Mouse (Mus musculus): Measurements from ENCODE around the gene Pdf. TPM values are rescaled to one million over a fixed set of nuclear protein-coding genes. Genes with fewer than 3 reads are reported as not detected.

The Pdf gene
- polyA plus RNA-seq, 1 experiment from 2014 or later = 43.0 TPM

GRCm38 (mm10) chr8:107065511-107066496, 17.4 kb upstream of the Pdf start, which contains the start of gene Tmed6:
Tmed6 (minus strand) TSS chr8:107065644.
- no peak for ATAC-seq (ENCODE audit: low FRiP score, low read depth)
- WGBS = 59% methylated on average over 17 of the region's 17 CpGs

GRCm38 (mm10) chr8:107062613-107063012, 14.2 kb upstream of the Pdf start:
- H3K9ac ChIP-seq = no peak overlapping the region
- 89% methylated on average over 1 of the region's 1 CpGs for whole genome bisulfite sequencing
- H3K4me1 ChIP-seq = peaks cover 5% of the 10 kb centered on the region
- no peak overlapping the region for H3K4me3 ChIP-seq
- no peak overlapping the region for H3K27ac ChIP-seq
- no peak overlapping the region for H3K4me2 ChIP-seq (replicated peaks)
- H3K36me3 ChIP-seq = peaks cover 17% of the 10 kb centered on the region
- H3K9me3 ChIP-seq = no peaks in the 10 kb centered on the region
- H3K27me3 ChIP-seq (replicated peaks) = no peaks in the 10 kb centered on the region
- ATAC-seq (ENCODE audit: low FRiP score, low read depth) = no peak

More at GRCm38 (mm10) chr8:107065511-107066496, 17.4 kb upstream of the Pdf start, which contains the start of gene Tmed6:
- Histone ChIP-seq H3K4me3 (no peak within 1 kb of the TSS), H3K27me3 (replicated peaks) (no peaks in the 10 kb centered on the region), H3K9ac (no peak within 1 kb of the TSS), H3K36me3 (peaks cover 18% of the 10 kb centered on the region), H3K9me3 (no peaks in the 10 kb centered on the region), H3K4me1 (no peaks in the 10 kb centered on the region), H3K4me2 (replicated peaks) (no peak within 1 kb of the TSS), H3K27ac (no peak within 1 kb of the TSS)

- Histone ChIP-seq H3K4me2 (replicated peaks) (peak overlapping the region; percentile 94), H3K27ac (no peak overlapping the region)
These were observed 8.6 kb upstream of the Pdf start for GRCm38 (mm10) chr8:107056973-107057369.

GRCm38 (mm10) chr8:107056076-107056972, 7.9 kb upstream of the Pdf start, which contains the start of the genes Cog8 and Nip7:
Cog8 (minus strand) TSS chr8:107056689.
Nip7 (plus strand) TSS chr8:107056877.
- peaks cover 45% of the 10 kb centered on the region for H3K36me3 ChIP-seq
- peaks cover 17% of the 10 kb centered on the region for H3K4me1 ChIP-seq
- ATAC-seq (ENCODE audit: low FRiP score, low read depth) = peak; percentile 94
- peak within 1 kb of the TSS; percentile 98 for H3K4me3 ChIP-seq
- peak within 1 kb of the TSS; percentile 4; the same call in 1 of the 2 replicates for H3K27ac ChIP-seq
- peak within 1 kb of the TSS; percentile 94 for H3K4me2 ChIP-seq (replicated peaks)
- H3K9ac ChIP-seq = peak within 1 kb of the TSS; percentile 83
- no peaks in the 10 kb centered on the region for H3K27me3 ChIP-seq (replicated peaks)
- no peaks in the 10 kb centered on the region for H3K9me3 ChIP-seq
- under 1% methylated on average over 88 of the region's 88 CpGs for WGBS

More at GRCm38 (mm10) chr8:107056973-107057369, 8.6 kb upstream of the Pdf start:
- WGBS = under 1% methylated on average over 33 of the region's 33 CpGs
- no peaks in the 10 kb centered on the region for H3K9me3 ChIP-seq
- peak overlapping the region; percentile 83 for H3K9ac ChIP-seq
- H3K27me3 ChIP-seq (replicated peaks) = no peaks in the 10 kb centered on the region
- peaks cover 17% of the 10 kb centered on the region for H3K4me1 ChIP-seq
- H3K36me3 ChIP-seq = peaks cover 38% of the 10 kb centered on the region
- ATAC-seq (ENCODE audit: low FRiP score, low read depth) = peak; percentile 76
- peak overlapping the region; percentile 98 for H3K4me3 ChIP-seq

- no peaks in the 10 kb centered on the region for H3K9me3 ChIP-seq
- H3K4me2 ChIP-seq (replicated peaks) = no peak overlapping the region
- no peak overlapping the region for H3K9ac ChIP-seq
- H3K36me3 ChIP-seq = peaks cover 53% of the 10 kb centered on the region
- no peak for ATAC-seq (ENCODE audit: low FRiP score, low read depth)
- WGBS = 97% methylated on average over 8 of the region's 8 CpGs
- H3K4me3 ChIP-seq = no peak overlapping the region
- H3K27me3 ChIP-seq (replicated peaks) = no peaks in the 10 kb centered on the region
- H3K4me1 ChIP-seq = peaks cover 25% of the 10 kb centered on the region
- H3K27ac ChIP-seq = no peak overlapping the region
These were observed 3.6 kb upstream of the Pdf start for GRCm38 (mm10) chr8:107052046-107052445.

GRCm38 (mm10) chr8:107049480-107049879, 1.1 kb upstream of the Pdf start:
- Histone ChIP-seq H3K9ac (no peak overlapping the region), H3K4me2 (replicated peaks) (peak overlapping the region; percentile 94), H3K36me3 (peaks cover 79% of the 10 kb centered on the region)

GRCm38 (mm10) chr8:107046976-107047375, 1.4 kb downstream of the Pdf start:
- ATAC-seq (ENCODE audit: low FRiP score, low read depth) = no peak
- peaks cover 83% of the 10 kb centered on the region for H3K36me3 ChIP-seq
- H3K4me2 ChIP-seq (replicated peaks) = peak overlapping the region; percentile 94; the same call in 1 of the 2 replicates
- H3K9me3 ChIP-seq = no peaks in the 10 kb centered on the region
- no peak overlapping the region for H3K27ac ChIP-seq
- no peaks in the 10 kb centered on the region for H3K27me3 ChIP-seq (replicated peaks)
- 90% methylated on average over 5 of the region's 5 CpGs for WGBS
- H3K9ac ChIP-seq = no peak overlapping the region
- H3K4me1 ChIP-seq = peaks cover 18% of the 10 kb centered on the region
- no peak overlapping the region for H3K4me3 ChIP-seq

More at GRCm38 (mm10) chr8:107049480-107049879, 1.1 kb upstream of the Pdf start:
- ATAC-seq (ENCODE audit: low FRiP score, low read depth) = no peak
- 96% methylated on average over 4 of the region's 4 CpGs for WGBS
- 0 out of 2 replicates have a peak overlapping the region, but pooled peaks have one; percentile 82 for H3K4me3 ChIP-seq
- H3K9me3 ChIP-seq = no peaks in the 10 kb centered on the region
- H3K4me1 ChIP-seq = peaks cover 18% of the 10 kb centered on the region
- no peaks in the 10 kb centered on the region for H3K27me3 ChIP-seq (replicated peaks)
- no peak overlapping the region for H3K27ac ChIP-seq

GRCm38 (mm10) chr8:107045478-107045877, 2.9 kb downstream of the Pdf start:
- H3K27ac ChIP-seq = no peak overlapping the region
- peaks cover 83% of the 10 kb centered on the region for H3K36me3 ChIP-seq
- H3K9ac ChIP-seq = no peak overlapping the region
- no peak overlapping the region for H3K4me3 ChIP-seq
- H3K27me3 ChIP-seq (replicated peaks) = no peaks in the 10 kb centered on the region
- H3K4me1 ChIP-seq = peaks cover 18% of the 10 kb centered on the region
- no peak overlapping the region for H3K4me2 ChIP-seq (replicated peaks)
- no peaks in the 10 kb centered on the region for H3K9me3 ChIP-seq
- ATAC-seq (ENCODE audit: low FRiP score, low read depth) = no peak
- WGBS = 94% methylated on average over 6 of the region's 6 CpGs

GRCm38 (mm10) chr8:107040632-107041031, 7.8 kb downstream of the Pdf start:
- H3K4me3 ChIP-seq = no peak overlapping the region
- no peaks in the 10 kb centered on the region for H3K9me3 ChIP-seq
- H3K27ac ChIP-seq = no peak overlapping the region
- H3K27me3 ChIP-seq (replicated peaks) = no peaks in the 10 kb centered on the region
- 85% methylated on average over 7 of the region's 7 CpGs for WGBS
- no peak overlapping the region for H3K9ac ChIP-seq
- H3K4me2 ChIP-seq (replicated peaks) = no peak overlapping the region
- peaks cover 86% of the 10 kb centered on the region for H3K36me3 ChIP-seq
- ATAC-seq (ENCODE audit: low FRiP score, low read depth) = no peak
- H3K4me1 ChIP-seq = no peaks in the 10 kb centered on the region

- Histone ChIP-seq H3K4me2 (replicated peaks) (no peak overlapping the region), H3K4me3 (no peak overlapping the region), H3K27ac (no peak overlapping the region), H3K9ac (no peak overlapping the region), H3K27me3 (replicated peaks) (no peaks in the 10 kb centered on the region), H3K9me3 (no peaks in the 10 kb centered on the region), H3K36me3 (peaks cover 47% of the 10 kb centered on the region), H3K4me1 (peaks cover 14% of the 10 kb centered on the region)
- no peak for ATAC-seq (ENCODE audit: low FRiP score, low read depth)
- 93% methylated on average over 8 of the region's 8 CpGs for WGBS
These were observed 11.8 kb downstream of the Pdf start for GRCm38 (mm10) chr8:107036626-107037025.

- ATAC-seq (ENCODE audit: low FRiP score, low read depth) = no peak
- WGBS = 98% methylated on average over 3 of the region's 3 CpGs
- Histone ChIP-seq H3K9ac (no peak overlapping the region), H3K4me1 (peaks cover 14% of the 10 kb centered on the region), H3K4me3 (no peak overlapping the region), H3K27me3 (replicated peaks) (no peaks in the 10 kb centered on the region), H3K36me3 (peaks cover 38% of the 10 kb centered on the region), H3K27ac (no peak overlapping the region), H3K4me2 (replicated peaks) (no peak overlapping the region), H3K9me3 (no peaks in the 10 kb centered on the region)
These were observed 12.8 kb downstream of the Pdf start for GRCm38 (mm10) chr8:107035641-107036040.
